Mouse (Mus musculus) myocyte (in vitro differentiated cells): ENCODE results near the gene Oxtr. TPM values are rescaled to one million over a fixed set of nuclear protein-coding genes. Genes with fewer than 3 reads are reported as not detected.

Source experiments
- H3K27me3 ChIP-seq: one replicate; pipeline ENCODE4 v1.6.1; 2011; ENCODE audit not compliant: control insufficient read depth, insufficient read depth, insufficient read length
- H3K36me3 ChIP-seq: one replicate; pipeline ENCODE4 v1.6.1; 2011; ENCODE audit not compliant: control insufficient read depth, insufficient read depth
- H3K4me2 ChIP-seq: one replicate; pipeline ENCODE4 v1.6.1; 2011; ENCODE audit warnings: low read depth, control low read depth
- H3K4me3 ChIP-seq: one replicate; pipeline ENCODE4 v1.5.1; 2011; ENCODE audit warnings: mild to moderate bottlenecking, control low read depth, moderate library complexity
- H3K79me2 ChIP-seq: one replicate; pipeline ENCODE4 v1.6.1; 2011; ENCODE audit not compliant: control insufficient read depth, insufficient read depth
- H3ac ChIP-seq: one replicate; pipeline ENCODE4 v1.6.1; 2011; ENCODE audit not compliant: control insufficient read depth, insufficient read length
- CEBPB ChIP-seq: IDR thresholded peaks from 2 replicates; pipeline ENCODE4 v1.6.1; 2011; ENCODE audit warnings: mild to moderate bottlenecking, moderate library complexity; ENCODE audit not compliant: poor library complexity, insufficient read depth, severe bottlenecking
- E2F4 ChIP-seq: IDR thresholded peaks from one replicate; pipeline ENCODE4 v1.6.1; 2011; ENCODE audit warnings: mild to moderate bottlenecking, control low read depth, moderate library complexity; ENCODE audit not compliant: insufficient read depth
- MAX ChIP-seq: IDR thresholded peaks from one replicate; pipeline ENCODE4 v1.6.1; 2011; ENCODE audit warnings: low read depth, mild to moderate bottlenecking, control low read depth
- MYOD1 ChIP-seq, 3 experiments: IDR thresholded peaks; one replicate each; pipeline ENCODE4 v1.6.1; 2011; ENCODE audit warnings: control low read depth in 2 of 3, low read depth in 2 of 3, mild to moderate bottlenecking in 2 of 3, moderate library complexity in 1 of 3; ENCODE audit not compliant: insufficient read length in 2 of 3, control insufficient read depth in 1 of 3
- MYOG ChIP-seq, 3 experiments: IDR thresholded peaks; one replicate each; pipeline ENCODE4 v1.6.1; 2011; ENCODE audit warnings: control low read depth in 2 of 3, low read depth in 2 of 3, mild to moderate bottlenecking in 2 of 3; ENCODE audit not compliant: insufficient read length in 2 of 3, control insufficient read depth in 1 of 3, insufficient read depth in 1 of 3
- POLR2A ChIP-seq: IDR thresholded peaks from one replicate; pipeline ENCODE4 v1.6.1; 2011; ENCODE audit warnings: low read depth, mild to moderate bottlenecking, control low read depth, moderate library complexity; ENCODE audit not compliant: insufficient read length
- POLR2AphosphoS2 ChIP-seq: IDR thresholded peaks from one replicate; pipeline ENCODE4 v1.6.1; 2011; ENCODE audit warnings: low read depth, control low read depth; ENCODE audit not compliant: insufficient read length
- REST ChIP-seq: IDR thresholded peaks from one replicate; pipeline ENCODE4 v1.6.1; 2011; ENCODE audit warnings: mild to moderate bottlenecking, control low read depth, moderate library complexity; ENCODE audit not compliant: insufficient read depth, insufficient read length
- SRF ChIP-seq: IDR thresholded peaks from one replicate; pipeline ENCODE4 v1.6.1; 2011; ENCODE audit warnings: low read depth; ENCODE audit not compliant: control insufficient read depth, insufficient read length
- TCF12 ChIP-seq: IDR thresholded peaks from one replicate; pipeline ENCODE4 v1.6.1; 2011; ENCODE audit warnings: mild to moderate bottlenecking, control low read depth; ENCODE audit not compliant: poor library complexity, insufficient read depth, severe bottlenecking
- TCF3 ChIP-seq: IDR thresholded peaks from one replicate; pipeline ENCODE4 v1.6.1; 2011; ENCODE audit warnings: low read depth, control low read depth; ENCODE audit not compliant: insufficient read length
- USF1 ChIP-seq: IDR thresholded peaks from one replicate; pipeline ENCODE4 v1.6.1; 2011; ENCODE audit warnings: low read depth, mild to moderate bottlenecking, control low read depth, moderate library complexity
- polyA plus RNA-seq: library from polyadenylated mRNA; unstranded; fragments of >200 nt; fragmentation: generic; extraction: Trizol; gene quantifications from one replicate; pipeline ENCODE4 v1.2.1, GENCODE M21; 2012; ENCODE audit warnings: missing spikeins

Oxtr gene
- polyA plus RNA-seq, 1 experiment, result 0.06 TPM

DNA sequence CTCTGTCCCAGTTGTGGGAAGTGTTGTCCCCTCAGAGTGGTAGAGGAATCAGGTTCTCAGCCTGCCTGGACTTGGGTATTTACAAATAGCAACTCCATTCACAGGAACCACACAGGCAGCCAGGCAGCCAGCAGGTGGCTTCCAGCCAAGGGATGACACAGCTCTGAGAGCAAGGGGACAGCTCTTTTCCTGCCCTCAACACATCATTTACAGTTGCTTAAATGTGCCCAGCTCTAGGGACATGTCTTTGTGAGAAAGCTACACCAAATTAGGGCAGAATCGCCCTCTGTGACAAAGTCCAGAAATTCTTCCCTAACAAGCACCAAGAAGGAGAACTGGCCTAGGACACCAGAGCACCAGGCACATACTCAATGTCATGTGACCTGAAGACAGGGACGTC lies 11.4 kb upstream of the Oxtr start:
- no peak for TF ChIP-seq CEBPB
- no peak for TF ChIP-seq SRF
- no peak for TF ChIP-seq POLR2AphosphoS2
- no peak for TF ChIP-seq MYOG (IDR thresholded peaks at IDR 0.05; ENCODE audit: control insufficient read depth in 1 of 3, insufficient read depth in 1 of 3, insufficient read length in 2 of 3, low read depth in 2 of 3)
- no peak for TF ChIP-seq MYOD1 (IDR thresholded peaks at IDR 0.05; ENCODE audit: control insufficient read depth in 1 of 3, insufficient read length in 2 of 3, low read depth in 2 of 3)
- no peak for TF ChIP-seq MAX
- TF ChIP-seq REST, result no peak
- no peak for TF ChIP-seq TCF3
- H3K4me3 ChIP-seq, result no peak overlapping the region
- H3K27me3 ChIP-seq, result no peaks in the 10 kb centered on the region

DNA sequence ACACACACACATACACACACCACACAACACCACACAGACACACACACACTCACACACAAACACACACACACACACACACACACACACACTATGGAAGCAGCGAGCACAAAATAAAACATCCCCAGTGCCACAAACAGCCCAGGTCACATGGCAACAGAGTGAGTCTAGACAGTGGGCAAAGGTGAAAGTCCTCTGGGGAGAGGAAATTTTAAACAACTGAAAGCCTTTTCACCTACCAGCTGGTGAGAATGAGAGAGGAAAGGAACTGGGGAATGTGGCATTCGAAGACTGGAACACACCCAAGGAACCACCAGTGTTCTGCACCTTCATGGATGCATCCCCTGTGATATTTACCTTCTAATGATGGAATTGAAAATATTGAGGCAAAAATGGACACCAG lies 9.7 kb upstream of the Oxtr start:
- no peak overlapping the region for H3K4me2 ChIP-seq
- H3K4me3 ChIP-seq, result no peak overlapping the region
- H3K27me3 ChIP-seq, result no peaks in the 10 kb centered on the region
- H3ac ChIP-seq, result no peak overlapping the region
- no peaks in the 10 kb centered on the region for H3K79me2 ChIP-seq
- no peaks in the 10 kb centered on the region for H3K36me3 ChIP-seq
- TF ChIP-seq POLR2A, result no peak

More for the DNA sequence above, 11.4 kb upstream of the Oxtr start:
- Histone ChIP-seq H3K36me3 (no peaks in the 10 kb centered on the region), H3K79me2 (no peaks in the 10 kb centered on the region), H3K4me2 (no peak overlapping the region), H3ac (no peak overlapping the region)

DNA sequence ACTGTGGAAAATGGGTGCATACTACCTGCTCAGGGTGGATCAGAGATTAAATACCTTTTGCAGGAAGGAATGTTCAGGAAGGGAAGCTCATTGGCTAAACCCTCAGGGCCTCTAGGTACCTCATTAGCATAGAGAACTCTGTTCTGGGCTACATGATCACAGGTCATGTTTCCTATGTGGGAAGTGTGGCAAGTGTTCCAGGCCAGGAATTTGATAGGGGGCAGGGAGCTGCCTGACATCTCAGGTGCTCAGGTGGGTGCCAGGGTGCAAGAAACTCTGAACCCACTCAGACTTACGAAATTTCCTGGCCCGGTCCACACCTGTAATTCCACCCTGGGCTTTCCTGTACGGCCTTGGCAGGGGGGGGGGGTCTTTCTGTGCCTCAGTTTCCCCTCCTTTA lies 9.0 kb upstream of the Oxtr start:
- H3ac ChIP-seq, result no peak overlapping the region
- no peaks in the 10 kb centered on the region for H3K36me3 ChIP-seq
- no peak overlapping the region for H3K4me3 ChIP-seq
- no peak overlapping the region for H3K4me2 ChIP-seq
- H3K27me3 ChIP-seq, result no peaks in the 10 kb centered on the region
- H3K79me2 ChIP-seq, result no peaks in the 10 kb centered on the region
- TF ChIP-seq REST (no peak), TCF12 (no peak), E2F4 (no peak), CEBPB (no peak), POLR2A (no peak), USF1 (no peak), MYOD1 (IDR thresholded peaks at IDR 0.05; ENCODE audit: control insufficient read depth in 1 of 3, insufficient read length in 2 of 3, low read depth in 2 of 3) (no peak), MYOG (IDR thresholded peaks at IDR 0.05; ENCODE audit: control insufficient read depth in 1 of 3, insufficient read depth in 1 of 3, insufficient read length in 2 of 3, low read depth in 2 of 3) (no peak), TCF3 (no peak), SRF (no peak)

DNA sequence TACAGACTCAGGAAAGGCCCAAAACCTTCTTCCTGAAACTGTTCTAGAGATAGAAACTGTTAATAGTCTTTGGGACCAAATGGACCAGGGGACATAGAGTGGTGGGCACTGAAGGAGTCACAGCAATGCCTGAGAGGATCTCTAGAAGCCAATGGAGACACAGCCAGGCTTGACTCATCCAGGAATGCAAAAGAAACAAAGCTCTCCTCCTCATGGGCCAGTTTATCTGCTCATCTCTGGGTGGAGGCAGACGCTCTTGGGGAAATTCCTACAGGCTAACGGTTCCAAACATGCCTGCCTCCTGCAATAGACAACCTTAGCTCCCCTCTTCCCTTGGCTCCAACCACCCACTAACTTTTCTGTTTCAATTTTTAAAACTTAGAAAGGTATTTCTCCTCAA lies 7.7 kb upstream of the Oxtr start:
- Histone ChIP-seq H3K27me3 (no peaks in the 10 kb centered on the region), H3K4me3 (no peak overlapping the region), H3K79me2 (no peaks in the 10 kb centered on the region), H3ac (no peak overlapping the region), H3K4me2 (no peak overlapping the region), H3K36me3 (no peaks in the 10 kb centered on the region)
- no peak for TF ChIP-seq MYOG (IDR thresholded peaks at IDR 0.05; ENCODE audit: control insufficient read depth in 1 of 3, insufficient read depth in 1 of 3, insufficient read length in 2 of 3, low read depth in 2 of 3)

DNA sequence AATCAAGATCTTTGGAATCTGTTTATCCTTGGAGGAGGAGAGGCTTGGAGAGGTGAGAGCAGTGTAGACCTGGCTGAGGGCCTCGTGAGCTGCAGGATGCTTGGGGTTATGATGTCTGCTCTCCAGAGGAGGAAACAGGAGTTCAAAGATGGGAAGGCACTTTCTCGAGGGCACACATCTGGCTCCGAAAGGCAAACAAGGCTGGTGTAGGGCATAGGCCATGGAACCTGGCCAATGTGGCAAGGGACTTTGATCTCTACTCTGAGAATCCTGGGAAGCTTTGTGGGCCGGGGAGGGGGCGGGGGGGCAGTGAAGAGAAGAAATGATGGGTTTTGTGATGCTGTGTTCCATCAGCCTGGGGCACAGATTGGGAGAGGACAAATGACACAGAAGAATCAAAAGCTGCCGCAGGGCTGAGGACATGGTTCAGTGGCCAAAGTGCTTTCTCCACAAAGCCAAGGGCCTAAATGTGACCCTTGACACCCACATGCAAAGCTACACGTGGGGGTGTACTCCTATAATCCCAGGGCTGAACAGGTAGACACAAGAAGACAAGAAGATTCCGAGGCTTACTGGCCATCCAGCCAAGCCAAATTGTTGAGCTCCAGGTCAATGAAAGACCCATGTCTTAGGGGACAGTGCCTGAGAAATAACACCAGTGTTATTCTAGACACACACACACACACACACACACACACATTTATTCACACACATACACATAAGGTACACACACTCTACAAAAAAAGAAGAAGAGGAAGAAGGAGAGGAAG lies 6.7 kb upstream of the Oxtr start:
- no peaks in the 10 kb centered on the region for H3K36me3 ChIP-seq
- H3ac ChIP-seq, result no peak overlapping the region
- H3K4me3 ChIP-seq, result no peak overlapping the region
- H3K4me2 ChIP-seq, result no peak overlapping the region
- H3K79me2 ChIP-seq, result no peaks in the 10 kb centered on the region
- H3K27me3 ChIP-seq, result no peaks in the 10 kb centered on the region
- TF ChIP-seq E2F4 (no peak), TCF3 (no peak), POLR2AphosphoS2 (no peak), TCF12 (no peak), SRF (no peak), USF1 (no peak), MYOG (IDR thresholded peaks at IDR 0.05; ENCODE audit: control insufficient read depth in 1 of 3, insufficient read depth in 1 of 3, insufficient read length in 2 of 3, low read depth in 2 of 3) (no peak), REST (no peak), POLR2A (no peak), CEBPB (no peak), MAX (no peak), MYOD1 (IDR thresholded peaks at IDR 0.05; ENCODE audit: control insufficient read depth in 1 of 3, insufficient read length in 2 of 3, low read depth in 2 of 3) (no peak)
